Mouse (Mus musculus): Measurements from ENCODE around the gene Spin1. TPM values are rescaled to one million over a fixed set of nuclear protein-coding genes. Genes with fewer than 3 reads are reported as not detected.

The Spin1 gene
- total and polyA plus RNA-seq, 3 experiments = 16.6 to 47.3 (median 23.7) TPM

DNA sequence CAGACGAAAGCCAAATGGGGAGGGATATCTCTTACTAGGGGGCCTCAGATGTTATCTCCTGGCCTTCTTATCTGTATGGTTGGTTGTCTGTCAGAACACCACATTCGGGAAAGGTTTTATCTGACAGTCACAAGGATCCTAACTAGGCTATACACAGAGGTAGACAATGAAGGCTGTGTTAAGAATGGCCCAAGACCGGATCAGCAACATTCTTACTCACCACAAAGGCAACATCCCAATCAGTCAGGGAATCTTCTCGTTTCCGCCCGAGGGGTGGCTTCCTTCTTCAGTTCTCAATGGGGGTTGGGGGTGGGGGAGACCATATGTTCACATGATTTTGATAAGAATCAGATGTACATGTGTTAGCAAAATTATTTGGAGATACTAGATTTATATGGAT is 37.7 kb upstream of the Spin1 start:
- TF ChIP-seq ZMIZ1 (IDR thresholded peaks at IDR 0.05; ENCODE audit: low read depth, low read length) (no peak), MAFK (IDR thresholded peaks at IDR 0.05; ENCODE audit: borderline replicate concordance, low read depth, low read length) (no peak), TCF12 (IDR thresholded peaks at IDR 0.05; ENCODE audit: low read depth, low read length) (no peak), MAX (IDR thresholded peaks at IDR 0.05; ENCODE audit: low read length) (no peak), BHLHE40 (IDR thresholded peaks at IDR 0.05; ENCODE audit: borderline replicate concordance, low read depth, low read length) (no peak), CTCF (IDR thresholded peaks at IDR 0.05 in 2 of 3, conservative IDR thresholded peaks at IDR 0.05 in 1 of 3; ENCODE audit: control insufficient read depth in 1 of 3, insufficient read depth in 1 of 3, low read depth in 2 of 3, low read length in 3 of 3, poor library complexity in 1 of 3, severe bottlenecking in 1 of 3) (no peak), NRF1 (IDR thresholded peaks at IDR 0.05; ENCODE audit: insufficient read depth, low read depth, low read length, poor library complexity, severe bottlenecking) (no peak), HCFC1 (IDR thresholded peaks at IDR 0.05; ENCODE audit: low read depth, low read length) (no peak), NELFE (IDR thresholded peaks at IDR 0.05; ENCODE audit: low read depth, low read length) (no peak), RCOR1 (IDR thresholded peaks at IDR 0.05; ENCODE audit: low read depth, low read length) (no peak)
- H3K4me3 ChIP-seq (ENCODE audit: control insufficient read depth in 1 of 2, insufficient read depth in 1 of 2, low read depth in 2 of 2, low read length in 2 of 2) = no peak overlapping the region
- H3K9ac ChIP-seq (ENCODE audit: control insufficient read depth, low read depth, low read length, poor library complexity, severe bottlenecking) = no peak overlapping the region
- H3K4me1 ChIP-seq (ENCODE audit: control insufficient read depth in 1 of 2, insufficient read depth in 2 of 2, low read length in 2 of 2) = no peaks in the 10 kb centered on the region
- no peak overlapping the region for H3K27ac ChIP-seq (ENCODE audit: control insufficient read depth, low read depth, low read length)
- no peaks in the 10 kb centered on the region for H3K27me3 ChIP-seq (ENCODE audit: control insufficient read depth in 1 of 2, insufficient read depth in 2 of 2, low read length in 2 of 2)
- no peaks in the 10 kb centered on the region for H3K36me3 ChIP-seq (ENCODE audit: control insufficient read depth in 1 of 2, insufficient read depth in 2 of 2, low read length in 2 of 2)
- no peaks in the 10 kb centered on the region for H3K79me2 ChIP-seq (ENCODE audit: control insufficient read depth, insufficient read depth, low read length, poor library complexity)
- no peaks in the 10 kb centered on the region for H3K9me3 ChIP-seq (replicated peaks; ENCODE audit: insufficient read depth, low read length)
- DNase-seq (ENCODE audit: low read depth, low spot score) = no peak

- Histone ChIP-seq H3K27ac (ENCODE audit: control insufficient read depth, low read depth, low read length) (no peak overlapping the region), H3K79me2 (ENCODE audit: control insufficient read depth, insufficient read depth, low read length, poor library complexity) (no peaks in the 10 kb centered on the region), H3K9me3 (replicated peaks; ENCODE audit: insufficient read depth, low read length) (no peaks in the 10 kb centered on the region), H3K36me3 (ENCODE audit: control insufficient read depth in 1 of 2, insufficient read depth in 2 of 2, low read length in 2 of 2) (no peaks in the 10 kb centered on the region), H3K9ac (ENCODE audit: control insufficient read depth, low read depth, low read length, poor library complexity, severe bottlenecking) (no peak overlapping the region), H3K4me3 (ENCODE audit: control insufficient read depth in 1 of 2, insufficient read depth in 1 of 2, low read depth in 2 of 2, low read length in 2 of 2) (no peak overlapping the region), H3K4me1 (ENCODE audit: control insufficient read depth in 1 of 2, insufficient read depth in 2 of 2, low read length in 2 of 2) (no peaks in the 10 kb centered on the region), H3K27me3 (ENCODE audit: control insufficient read depth in 1 of 2, insufficient read depth in 2 of 2, low read length in 2 of 2) (no peaks in the 10 kb centered on the region)
- TF ChIP-seq BHLHE40 (IDR thresholded peaks at IDR 0.05; ENCODE audit: borderline replicate concordance, low read depth, low read length) = no peak
- no peak for TF ChIP-seq TAL1 (IDR thresholded peaks at IDR 0.05; ENCODE audit: low read length)
- no peak for TF ChIP-seq POLR2AphosphoS5 (IDR thresholded peaks at IDR 0.05; ENCODE audit: borderline replicate concordance, low read depth, low read length)
- TF ChIP-seq EP300 (IDR thresholded peaks at IDR 0.05; ENCODE audit: low read depth in 1 of 2, low read length in 2 of 2) = no peak
- TF ChIP-seq JUND (IDR thresholded peaks at IDR 0.05; ENCODE audit: low read depth, low read length) = no peak
- TF ChIP-seq MYC (IDR thresholded peaks at IDR 0.05; ENCODE audit: low read depth, low read length) = no peak
- TF ChIP-seq MAX (IDR thresholded peaks at IDR 0.05; ENCODE audit: low read length) = no peak
- no peak for TF ChIP-seq TBP (IDR thresholded peaks at IDR 0.05; ENCODE audit: low read depth, low read length)
- TF ChIP-seq POLR2AphosphoS2 (IDR thresholded peaks at IDR 0.05; ENCODE audit: low read length) = no peak
- TF ChIP-seq HCFC1 (IDR thresholded peaks at IDR 0.05; ENCODE audit: low read depth, low read length) = no peak
- no peak for TF ChIP-seq CTCF (IDR thresholded peaks at IDR 0.05 in 2 of 3, conservative IDR thresholded peaks at IDR 0.05 in 1 of 3; ENCODE audit: control insufficient read depth in 1 of 3, insufficient read depth in 1 of 3, low read depth in 2 of 3, low read length in 3 of 3, poor library complexity in 1 of 3, severe bottlenecking in 1 of 3)
- no peak for TF ChIP-seq ZMIZ1 (IDR thresholded peaks at IDR 0.05; ENCODE audit: low read depth, low read length)
- TF ChIP-seq RAD21 (IDR thresholded peaks at IDR 0.05; ENCODE audit: low read depth, low read length) = no peak
- TF ChIP-seq TCF12 (IDR thresholded peaks at IDR 0.05; ENCODE audit: low read depth, low read length) = no peak
- DNase-seq (ENCODE audit: low read depth, low spot score) = no peak
Observed at GRCm38 (mm10) chr13:51063721-51064120, 37.0 kb upstream of the Spin1 start.

Data from MEL (cell line).